ENCODE assay signal across 8 mouse cellular contexts in the genomic region with DNA sequence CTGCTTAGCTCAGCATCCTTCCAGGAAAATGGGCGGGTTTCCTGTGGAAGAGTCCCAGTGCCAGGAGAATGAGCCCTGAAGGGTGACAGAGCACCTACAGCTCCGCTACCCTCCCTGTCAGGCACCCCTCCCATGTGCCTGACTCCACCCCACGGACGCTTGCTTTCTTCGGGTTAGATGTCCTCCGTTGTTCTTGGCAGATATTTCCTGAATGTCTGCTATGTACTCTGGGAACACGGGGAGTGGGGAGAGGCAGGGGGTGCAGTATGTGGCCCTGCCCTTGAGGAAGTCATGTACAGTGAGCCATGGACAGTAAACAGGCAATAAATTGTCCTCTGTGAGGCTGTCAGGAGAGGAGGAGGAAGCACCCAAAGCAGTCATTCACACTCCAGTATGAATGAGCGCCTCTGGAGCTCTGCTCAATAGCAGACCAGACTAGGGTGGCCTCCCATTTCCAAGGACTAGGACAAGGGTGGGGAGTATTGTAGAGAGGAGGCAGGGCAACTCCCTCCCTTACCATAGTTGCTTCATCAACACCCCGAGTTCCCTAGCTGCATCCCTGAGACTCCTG. TPM values are rescaled to one million over a fixed set of nuclear protein-coding genes. Genes with fewer than 3 reads are reported as not detected.
DNase-seq lines count a peak whose midpoint lies in the region; ATAC-seq lines count a peak whose summit lies in the region.

No protein-coding gene starts in this region.

- DNase-seq in gastrocnemius, adult 18-20 months (ENCODE audit: low spot score) = peak; percentile 57
- no peak for DNase-seq in gastrocnemius, postnatal 4 days (ENCODE audit: low spot score in 2 of 2)
- peak; percentile 57 to 87 for DNase-seq in kidney, postnatal 25 days
- DNase-seq in thymus, postnatal 10 days (ENCODE audit: low spot score in 2 of 2) = no peak
- DNase-seq in right cerebral cortex, postnatal 25 days = no peak

- H3K27me3 ChIP-seq in heart, embryonic 14.5 days (ENCODE audit: control insufficient read depth, insufficient read depth, low read length) = no peaks in the 10 kb centered on the region
- H3K27me3 ChIP-seq in neural tube, embryonic 14.5 days (ENCODE audit: control insufficient read depth, insufficient read depth, low read length) = no peaks in the 10 kb centered on the region

- peak; percentile 36 for ATAC-seq in heart, embryonic 14.5 days (ENCODE audit: insufficient number of reproducible peaks, insufficient read depth, low FRiP score, low read depth)
- ATAC-seq in neural tube, embryonic 14.5 days (ENCODE audit: low read depth) = peak; percentile 51; the same call in 1 of the 2 replicates
- no peak for ATAC-seq in monocyte, adult 5-6 weeks (replicated peaks; ENCODE audit: insufficient number of reproducible peaks, low FRiP score, low TSS enrichment, poor library complexity, severe bottlenecking)

- H3K9ac ChIP-seq in heart, embryonic 14.5 days (ENCODE audit: low read length) = 0 out of 2 replicates have a peak overlapping the region, but pooled peaks have one; percentile 16
- no peak overlapping the region for H3K9ac ChIP-seq in neural tube, embryonic 14.5 days (replicated peaks; ENCODE audit: low read depth, low read length)

- peaks cover 9 to 17% of the 10 kb centered on the region in 2 experiments; a peak in 3 of 4 replicates for H3K4me1 ChIP-seq in heart, embryonic 14.5 days (ENCODE audit: control insufficient read depth in 2 of 2, insufficient read depth in 2 of 2, low read length in 2 of 2)
- peaks cover 6% of the 10 kb centered on the region; the same call in 1 of the 2 replicates for H3K4me1 ChIP-seq in neural tube, embryonic 14.5 days (ENCODE audit: control insufficient read depth, insufficient read depth, low read length)

- 51% methylated on average over 9 of the region's 9 CpGs for WGBS in heart, embryonic 14.5 days
- 64% methylated on average over 9 of the region's 9 CpGs for WGBS in neural tube, embryonic 14.5 days

- no peaks in the 10 kb centered on the region for H3K36me3 ChIP-seq in heart, embryonic 14.5 days (ENCODE audit: control insufficient read depth, insufficient read depth, low read length)
- H3K36me3 ChIP-seq in neural tube, embryonic 14.5 days (ENCODE audit: control insufficient read depth, insufficient read depth, low read length) = no peaks in the 10 kb centered on the region

- H3K27ac ChIP-seq in heart, embryonic 14.5 days (replicated peaks in 1 of 2; ENCODE audit: control insufficient read depth in 1 of 2, insufficient read depth in 1 of 2, low read depth in 2 of 2, low read length in 2 of 2) = peak overlapping the region; percentile 19 to 41; a peak in 2 of 4 replicates
- no peak overlapping the region for H3K27ac ChIP-seq in neural tube, embryonic 14.5 days (ENCODE audit: low read depth, low read length)

- no peak overlapping the region for H3K4me3 ChIP-seq in heart, embryonic 14.5 days (ENCODE audit: control insufficient read depth in 1 of 2, insufficient read depth in 1 of 2, low read depth in 1 of 2, low read length in 2 of 2)
- no peak overlapping the region for H3K4me3 ChIP-seq in neural tube, embryonic 14.5 days (ENCODE audit: low read depth, low read length)

- H3K4me2 ChIP-seq in heart, embryonic 14.5 days (ENCODE audit: low read length) = no peak overlapping the region
- H3K4me2 ChIP-seq in neural tube, embryonic 14.5 days (ENCODE audit: low read depth, low read length) = no peak overlapping the region

- no peaks in the 10 kb centered on the region for H3K9me3 ChIP-seq in heart, embryonic 14.5 days (ENCODE audit: control insufficient read depth, low read length)
- H3K9me3 ChIP-seq in neural tube, embryonic 14.5 days (ENCODE audit: control insufficient read depth, low read length) = no peaks in the 10 kb centered on the region

RNA-seq across cellular contexts. Expression of a gene that starts 52.8 kb away (rescaled TPM):
- 10 to 100 TPM; 18.6 to 21.6 TPM for total RNA-seq in gastrocnemius, adult 18-20 months (2021)
- 1,000 to 10,000 TPM; 1,832 to 1,854 TPM for total RNA-seq in gastrocnemius, postnatal 4 days (2021)
- 614 and 794 TPM in 2 replicates for polyA plus RNA-seq in heart, embryonic 14.5 days (2014; fragmentation: Nextera tagmentation; extraction: Ambion mirVana)
- 252 and 338 TPM in 2 replicates for polyA plus RNA-seq in neural tube, embryonic 14.5 days (2014; fragmentation: Nextera tagmentation; extraction: Ambion mirVana)
- 3.5 to 20.8 TPM (median 3.8 TPM) in 3 replicates for total RNA-seq in monocyte, adult 5-6 weeks (2017)

Comparison
In these comparisons a context has a peak if more than half of its experiments do, and no peak if none do; other contexts are left out.
1. DNase-seq: peak in gastrocnemius, adult 18-20 months (single experiment) and kidney, postnatal 25 days (2 of 2); none in gastrocnemius, postnatal 4 days (0 of 2), thymus, postnatal 10 days (0 of 2) and right cerebral cortex, postnatal 25 days (single experiment).
2. RNA of a gene that starts 52.8 kb away (total RNA-seq): 1,832 to 1,854 TPM in gastrocnemius, postnatal 4 days; 18.6 to 21.6 TPM in gastrocnemius, adult 18-20 months and 3.5 to 20.8 TPM in monocyte, adult 5-6 weeks; every median in the first group is over 10 times any median in the second.